Mouse (Mus musculus) CD4-positive, CD25-positive, alpha-beta regulatory T cell, adult 4 months (primary cell): ENCODE data around the gene Cd55. TPM values are rescaled to one million over a fixed set of nuclear protein-coding genes. Genes with fewer than 3 reads are reported as not detected.
"Not testable (repeated sequence)": the region's sequence is repeated elsewhere in the genome, so short reads cannot be mapped to it uniquely, and the experiment has no call there.

Source experiments
- ATAC-seq: one replicate; pipeline ENCODE4 v1.8.0; 2017
- polyA plus RNA-seq, 2 experiments: library from polyadenylated mRNA; unstranded; fragments of 100-300 nt; shearing (Covaris generic); gene quantifications; one replicate each; pipeline ENCODE4 v1.2.1; 2017

Cd55 gene
- polyA plus RNA-seq, 2 experiments from 2014 or later: 32.3 to 39.3 TPM

- no peak for ATAC-seq
These were observed 39.9 kb downstream of the Cd55 start, which contains the start of gene Cd55b for GRCm38 (mm10) chr1:130422664-130423111. Gene Cd55b, minus strand, starts transcription at chr1:130423009.

DNA sequence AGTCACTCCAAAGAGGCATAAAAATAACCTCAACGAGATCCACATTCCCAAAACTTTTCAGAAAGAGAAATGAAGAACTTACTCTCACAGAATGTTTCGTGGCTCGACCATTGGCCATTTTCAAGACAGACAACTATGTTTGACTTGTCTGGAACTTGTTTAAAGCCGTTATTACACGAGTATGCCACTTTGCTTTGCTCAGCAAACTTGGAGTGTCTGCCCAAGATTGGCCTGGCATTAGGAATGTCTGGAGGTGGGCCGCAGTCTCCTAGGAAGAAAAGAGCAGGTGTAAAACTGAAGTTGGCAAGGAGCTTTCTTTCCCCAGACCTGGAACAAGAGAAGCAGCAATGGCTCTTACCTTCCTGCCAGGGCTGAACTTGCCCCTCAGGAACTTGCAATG is 40.5 kb downstream of the Cd55 start:
- not testable (repeated sequence) for ATAC-seq

DNA sequence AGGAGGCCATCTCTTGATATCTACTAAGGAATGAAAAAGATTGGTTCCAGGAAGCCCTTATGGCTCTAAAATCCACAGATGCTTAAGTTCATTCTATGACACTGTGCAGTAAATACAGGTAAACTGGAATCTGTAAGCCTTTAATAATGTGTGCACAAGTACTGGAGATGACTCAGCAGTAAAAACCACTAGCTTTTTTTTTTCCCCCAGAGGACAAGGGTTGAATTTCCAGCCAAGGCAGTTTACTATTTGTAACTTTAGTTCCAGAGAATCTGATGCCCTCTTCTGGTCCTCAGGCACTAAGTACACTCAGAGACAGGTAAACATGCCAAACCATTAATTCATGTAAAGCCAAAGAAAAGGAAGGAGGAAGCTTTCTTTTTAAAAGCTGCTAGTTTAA is 65.4 kb downstream of the Cd55 start:
- not testable (repeated sequence) for ATAC-seq

Other genes with a start within 250 kb of the Cd55 start
- not detected for gene Cd55b, start 39.7 kb downstream of the Cd55 start, polyA plus RNA-seq
- gene Zp3r, start 166.9 kb upstream of the Cd55 start, polyA plus RNA-seq: not detected
- gene C4bp, start 198.9 kb upstream of the Cd55 start, polyA plus RNA-seq: not detected